Mouse (Mus musculus) heart, embryonic 14.5 days (tissue): ENCODE results near the gene Tbc1d19. TPM values are rescaled to one million over a fixed set of nuclear protein-coding genes. Genes with fewer than 3 reads are reported as not detected.

ENCODE experiments used
- ATAC-seq: fragments of 200-750 bp; cut with Nextera tagmentation; 2 replicates; pipeline ENCODE4 v1.8.0; 2017; ENCODE audit warnings: low read depth, moderate TSS enrichment; ENCODE audit not compliant: insufficient number of reproducible peaks, insufficient read depth, low FRiP score
- H3K27ac ChIP-seq, 2 experiments: fragments of 200-500 bp in 1 of 2; fragments of 300-500 bp in 1 of 2; sonication (generic) in 1 of 2; replicated peaks in 1 of 2; 2 replicates each; pipeline ENCODE4 v1.5.1; 2012 to 2014; ENCODE audit warnings: low read depth in 2 of 2, low read length in 2 of 2, control low read depth in 1 of 2, mild to moderate bottlenecking in 1 of 2, mixed read lengths in 1 of 2; ENCODE audit not compliant: control insufficient read depth in 1 of 2, insufficient read depth in 1 of 2
- H3K27me3 ChIP-seq: fragments of 300-500 bp; sonication (generic); 2 replicates; pipeline ENCODE4 v1.6.1; 2014; ENCODE audit warnings: mild to moderate bottlenecking, low read length, control low read depth; ENCODE audit not compliant: control insufficient read depth, insufficient read depth
- H3K36me3 ChIP-seq: fragments of 300-500 bp; sonication (generic); 2 replicates; pipeline ENCODE4 v1.6.1; 2014; ENCODE audit warnings: mild to moderate bottlenecking, control low read depth, low read length, mixed read lengths; ENCODE audit not compliant: control insufficient read depth, insufficient read depth
- H3K4me1 ChIP-seq, 2 experiments: fragments of 200-500 bp in 1 of 2; fragments of 300-500 bp in 1 of 2; sonication (generic) in 1 of 2; 2 replicates each; pipeline ENCODE4 v1.6.1; 2012 to 2014; ENCODE audit warnings: low read length in 2 of 2, control low read depth in 1 of 2, mixed read lengths in 1 of 2; ENCODE audit not compliant: control insufficient read depth in 2 of 2, insufficient read depth in 2 of 2
- H3K4me2 ChIP-seq: fragments of 300-500 bp; sonication (generic); 2 replicates; pipeline ENCODE4 v1.6.1; 2014; ENCODE audit warnings: mild to moderate bottlenecking, low read length
- H3K4me3 ChIP-seq, 2 experiments: fragments of 200-500 bp in 1 of 2; fragments of 300-500 bp in 1 of 2; sonication (generic) in 1 of 2; 2 replicates each; pipeline ENCODE4 v1.5.1; 2012 to 2014; ENCODE audit warnings: low read length in 2 of 2, mild to moderate bottlenecking in 2 of 2, control low read depth in 1 of 2, low read depth in 1 of 2, moderate library complexity in 1 of 2; ENCODE audit not compliant: control insufficient read depth in 1 of 2, insufficient read depth in 1 of 2
- H3K9ac ChIP-seq: fragments of 300-500 bp; sonication (generic); 2 replicates; pipeline ENCODE4 v1.6.1; 2014; ENCODE audit warnings: mild to moderate bottlenecking, low read length
- H3K9me3 ChIP-seq: fragments of 300-500 bp; sonication (generic); 2 replicates; pipeline ENCODE4 v1.6.1; 2016; ENCODE audit warnings: low read length, control low read depth; ENCODE audit not compliant: control insufficient read depth
- WGBS: fragments of 180-500 bp; shearing (Covaris S2); extraction: QIAGEN DNeasy Blood & Tissue Kit; methylation state at CpG from one replicate; pipeline ENCODE4 v1.1.7; 2014; 5-methylcytosine and 5-hydroxymethylcytosine counted together
- polyA plus RNA-seq: library from polyadenylated mRNA; unstranded; fragments of >200 nt; fragmentation: Nextera tagmentation; extraction: Ambion mirVana; gene quantifications from 2 replicates; pipeline ENCODE4 v1.2.1, GENCODE M21; 2014

Gene Tbc1d19
- polyA plus RNA-seq, 1 experiment from 2014 or later: 36.2 TPM

DNA sequence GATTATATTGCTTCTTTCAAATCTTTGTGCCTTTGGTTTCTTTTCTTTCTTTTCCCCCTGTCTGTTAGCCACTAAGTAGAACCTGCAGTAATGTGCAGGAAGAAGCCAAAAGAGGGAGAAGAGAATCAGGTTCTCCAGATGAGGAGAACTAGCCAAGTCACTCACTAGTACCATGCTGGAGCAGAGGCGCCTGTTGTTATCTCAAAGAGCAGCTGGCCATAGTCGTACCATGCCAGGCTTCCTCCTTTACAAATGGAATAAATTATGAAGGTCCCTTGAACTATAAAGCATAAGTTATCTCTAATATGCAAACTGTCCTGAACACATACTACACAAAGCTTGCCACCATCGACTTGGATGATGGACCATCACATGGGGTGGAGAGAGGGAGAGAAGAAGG lies 99.8 kb downstream of the Tbc1d19 start:
- Histone ChIP-seq H3K9ac (no peak overlapping the region), H3K36me3 (peaks cover 5% of the 10 kb centered on the region; the same call in 1 of the 2 replicates), H3K4me3 (no peak overlapping the region), H3K9me3 (peaks cover 5% of the 10 kb centered on the region; the same call in 1 of the 2 replicates), H3K4me2 (no peak overlapping the region), H3K27ac (no peak overlapping the region), H3K4me1 (no peaks in the 10 kb centered on the region), H3K27me3 (no peaks in the 10 kb centered on the region)
- ATAC-seq: no peak
- WGBS: 81% methylated on average over 3 of the region's 3 CpGs

DNA sequence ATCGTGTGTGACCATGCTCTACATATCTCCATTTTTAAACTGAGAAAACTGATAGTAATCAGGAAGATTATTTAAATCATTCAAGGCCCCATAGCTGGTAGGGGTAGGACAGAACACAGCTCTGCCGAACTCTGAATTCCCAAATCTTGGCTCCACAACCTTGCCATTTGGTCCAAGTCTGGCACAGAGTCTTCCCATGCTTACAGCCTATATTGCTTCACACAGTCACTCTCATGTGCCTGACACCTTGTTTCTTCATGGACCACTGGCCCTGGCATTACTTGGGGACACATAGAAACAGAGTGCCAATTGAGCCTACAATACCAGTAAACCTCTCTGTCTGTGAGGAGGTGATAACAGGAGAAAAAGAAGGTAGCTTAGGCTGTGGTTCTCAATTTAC lies 111.0 kb downstream of the Tbc1d19 start:
- WGBS: 89% methylated on average over 2 of the region's 2 CpGs

DNA sequence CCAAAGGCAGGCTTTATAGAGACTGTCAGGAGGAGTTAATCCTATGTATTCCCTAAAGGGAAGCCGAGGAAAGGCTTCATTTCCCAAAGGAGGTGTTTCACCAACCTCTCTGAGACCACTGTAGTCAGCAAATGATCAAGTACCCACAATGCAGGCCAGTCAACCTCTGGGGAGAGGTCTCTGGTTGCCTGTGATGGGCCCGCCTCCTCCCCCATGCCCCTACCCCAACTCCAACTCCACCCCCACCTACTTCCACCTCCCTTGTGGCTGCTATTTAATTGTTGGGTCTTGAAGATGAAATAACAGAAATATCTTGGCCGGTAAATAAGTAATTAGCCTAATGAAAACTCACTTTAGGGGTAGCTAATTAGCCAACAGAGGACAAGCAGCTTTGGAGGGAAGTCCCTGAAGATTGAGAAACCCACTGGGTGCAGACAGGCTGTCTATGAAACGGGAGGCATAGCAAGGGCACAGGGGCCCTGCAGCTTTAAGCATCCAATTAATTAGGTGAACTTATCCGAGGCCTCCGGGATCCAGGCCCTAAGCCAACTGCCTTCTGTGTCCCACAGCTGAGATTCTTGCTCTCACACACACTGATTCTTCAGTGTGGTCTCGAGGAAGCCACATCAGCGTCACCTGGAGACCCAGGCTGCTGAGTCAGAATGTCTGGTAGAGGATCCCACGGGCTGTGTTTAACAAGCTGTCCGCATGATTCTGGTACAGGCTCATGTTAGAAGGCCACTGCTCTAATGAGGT lies 112.9 kb downstream of the Tbc1d19 start:
- Histone ChIP-seq H3K27ac (no peak overlapping the region), H3K9me3 (0 out of 2 replicates have a peak, but pooled peaks cover 3% of the 10 kb centered on the region), H3K9ac (no peak overlapping the region), H3K27me3 (no peaks in the 10 kb centered on the region), H3K4me2 (no peak overlapping the region), H3K4me3 (no peak overlapping the region), H3K36me3 (no peaks in the 10 kb centered on the region), H3K4me1 (peaks cover 6 to 15% of the 10 kb centered on the region in 2 experiments)
- no peak for ATAC-seq
- 72% methylated on average over 10 of the region's 10 CpGs for WGBS

More for the DNA sequence above, 111.0 kb downstream of the Tbc1d19 start:
- Histone ChIP-seq H3K9me3 (0 out of 2 replicates have a peak, but pooled peaks cover 3% of the 10 kb centered on the region), H3K36me3 (no peaks in the 10 kb centered on the region), H3K27ac (no peak overlapping the region), H3K27me3 (no peaks in the 10 kb centered on the region), H3K4me3 (no peak overlapping the region), H3K9ac (no peak overlapping the region), H3K4me1 (peaks cover 0 to 2% of the 10 kb centered on the region in 2 experiments; a peak in 1 of 4 replicates), H3K4me2 (no peak overlapping the region)
- no peak for ATAC-seq

DNA sequence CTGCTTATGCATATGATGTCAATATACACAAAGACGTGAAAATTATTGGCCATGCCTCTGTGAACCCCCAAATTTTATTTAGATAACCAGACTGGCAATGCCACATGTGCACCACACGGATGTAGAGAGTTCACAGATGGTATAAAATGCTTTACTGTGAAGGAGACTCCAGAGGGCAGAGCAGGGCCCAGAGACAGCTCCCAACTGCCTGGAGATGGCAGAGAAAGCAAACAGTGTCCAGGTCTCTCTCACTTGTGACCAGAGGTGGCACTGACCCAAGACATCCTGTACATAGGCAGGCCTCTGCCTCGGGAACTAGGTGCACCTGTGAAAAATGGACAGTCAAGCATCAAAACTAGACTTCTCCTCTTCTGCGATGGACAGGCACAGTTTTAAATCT lies 114.6 kb downstream of the Tbc1d19 start:
- Histone ChIP-seq H3K4me3 (no peak overlapping the region), H3K4me1 (peaks cover 14 to 19% of the 10 kb centered on the region in 2 experiments), H3K9me3 (0 out of 2 replicates have a peak, but pooled peaks cover 3% of the 10 kb centered on the region), H3K27ac (no peak overlapping the region), H3K36me3 (no peaks in the 10 kb centered on the region), H3K27me3 (no peaks in the 10 kb centered on the region), H3K9ac (no peak overlapping the region), H3K4me2 (no peak overlapping the region)
- whole genome bisulfite sequencing: 76% methylated on average over 4 of the region's 4 CpGs
- no peak for ATAC-seq

DNA sequence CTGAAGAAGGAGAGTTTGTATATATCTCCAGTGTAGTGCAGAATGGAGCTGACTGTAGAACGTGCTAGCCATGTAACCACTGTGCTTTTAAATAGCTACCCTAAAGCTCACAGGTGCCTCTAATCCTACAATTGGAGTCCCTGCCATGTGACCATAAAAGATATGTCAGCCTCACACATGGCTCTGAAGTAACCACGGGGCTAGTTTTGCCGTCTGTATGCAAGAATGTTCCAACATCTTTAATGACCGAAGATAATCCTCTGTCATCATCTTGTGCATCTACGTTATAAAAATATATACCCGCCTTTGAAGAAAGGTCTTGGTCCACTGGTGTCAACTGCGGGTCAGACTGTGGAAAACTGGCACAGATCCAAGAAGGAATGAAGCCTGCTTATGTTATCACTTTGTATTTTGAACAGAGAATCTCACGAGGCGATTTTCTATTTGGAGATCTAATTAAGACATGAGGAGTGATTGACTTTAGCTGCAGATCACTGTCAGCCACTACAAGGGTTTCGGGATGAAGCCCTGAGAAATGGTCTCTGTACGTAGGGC lies 117.0 kb downstream of the Tbc1d19 start:
- H3K27ac ChIP-seq: peak overlapping the region in 1 of 2 experiments; percentile 37; a peak in 1 of 4 replicates
- H3K9me3 ChIP-seq: no peaks in the 10 kb centered on the region
- H3K4me2 ChIP-seq: peak overlapping the region; percentile 37
- no peak overlapping the region for H3K4me3 ChIP-seq
- no peaks in the 10 kb centered on the region for H3K27me3 ChIP-seq
- H3K9ac ChIP-seq: no peak overlapping the region
- H3K4me1 ChIP-seq: peaks cover 18 to 19% of the 10 kb centered on the region in 2 experiments
- no peak for ATAC-seq
- H3K36me3 ChIP-seq: no peaks in the 10 kb centered on the region
- 13% methylated on average over 11 of the region's 11 CpGs for WGBS

DNA sequence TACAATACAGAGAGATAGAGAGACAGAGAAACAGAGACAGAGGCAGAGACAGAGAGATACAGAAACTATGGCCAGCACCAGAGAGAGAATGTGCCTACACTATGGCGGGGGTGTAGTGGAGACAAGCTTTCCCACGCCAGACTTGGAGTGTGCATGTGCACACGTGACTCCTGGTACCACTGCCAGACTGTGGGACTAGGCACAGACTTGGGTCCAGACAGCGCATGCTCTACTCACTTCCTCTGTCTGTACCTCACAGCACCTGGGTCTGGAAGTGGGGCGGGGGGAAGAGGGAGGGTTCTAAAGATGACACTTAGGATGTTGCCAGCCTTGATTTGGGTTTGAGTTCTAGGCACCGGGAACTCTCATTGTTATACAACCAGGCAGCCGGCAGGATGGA lies 118.5 kb downstream of the Tbc1d19 start:
- no peak overlapping the region for H3K9ac ChIP-seq
- no peaks in the 10 kb centered on the region for H3K9me3 ChIP-seq
- no peak overlapping the region for H3K4me2 ChIP-seq
- no peak for ATAC-seq
- H3K4me1 ChIP-seq: peaks cover 16 to 19% of the 10 kb centered on the region in 2 experiments
- no peaks in the 10 kb centered on the region for H3K27me3 ChIP-seq
- 66% methylated on average over 7 of the region's 7 CpGs for WGBS
- H3K36me3 ChIP-seq: no peaks in the 10 kb centered on the region
- no peak overlapping the region for H3K4me3 ChIP-seq
- H3K27ac ChIP-seq: no peak overlapping the region

DNA sequence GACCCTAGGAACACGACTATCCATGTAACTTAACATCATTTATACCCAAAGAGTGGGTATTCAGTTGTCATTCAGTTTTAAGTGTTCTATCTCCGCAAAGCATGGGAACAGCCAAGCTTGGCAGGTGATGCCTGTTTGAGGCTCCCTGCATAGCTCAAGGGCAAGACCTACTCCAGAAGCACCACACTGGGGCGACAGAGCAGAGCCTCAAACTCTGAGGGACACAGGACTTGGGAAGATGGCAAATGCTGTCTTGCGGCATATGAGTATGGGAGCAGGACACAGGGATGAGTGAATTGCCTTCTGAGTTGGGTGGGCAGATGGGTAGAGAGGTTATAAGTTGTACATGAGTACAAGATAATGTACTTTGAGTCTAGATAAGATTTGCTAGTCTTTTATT lies 119.1 kb downstream of the Tbc1d19 start:
- no peak overlapping the region for H3K4me3 ChIP-seq
- H3K9ac ChIP-seq: no peak overlapping the region
- H3K27ac ChIP-seq: no peak overlapping the region
- H3K4me1 ChIP-seq: peaks cover 16 to 19% of the 10 kb centered on the region in 2 experiments
- WGBS: 81% methylated on average over 4 of the region's 4 CpGs
- H3K4me2 ChIP-seq: no peak overlapping the region
- ATAC-seq: no peak
- H3K9me3 ChIP-seq: no peaks in the 10 kb centered on the region
- no peaks in the 10 kb centered on the region for H3K36me3 ChIP-seq
- no peaks in the 10 kb centered on the region for H3K27me3 ChIP-seq
